Mouse (Mus musculus) intestine, embryonic 15.5 days (tissue): ENCODE results near the gene Fut4. TPM values are rescaled to one million over a fixed set of nuclear protein-coding genes. Genes with fewer than 3 reads are reported as not detected.

Source experiments
- ATAC-seq: fragments of 200-750 bp; cut with Nextera tagmentation; 2 replicates; pipeline ENCODE4 v1.8.0; 2017; ENCODE audit warnings: moderate TSS enrichment, moderate library complexity
- H3K27ac ChIP-seq: fragments of 300-500 bp; sonication (generic); 2 replicates; pipeline ENCODE4 v1.5.1; 2015; ENCODE audit warnings: mild to moderate bottlenecking, inconsistent platforms
- H3K27me3 ChIP-seq: fragments of 300-500 bp; sonication (generic); replicated peaks from 2 replicates; pipeline ENCODE4 v1.6.1; 2015; ENCODE audit warnings: inconsistent platforms
- H3K36me3 ChIP-seq: fragments of 300-500 bp; sonication (generic); 2 replicates; pipeline ENCODE4 v1.6.1; 2015; ENCODE audit warnings: inconsistent platforms
- H3K4me1 ChIP-seq: fragments of 300-500 bp; sonication (generic); replicated peaks from 2 replicates; pipeline ENCODE4 v1.6.1; 2015; ENCODE audit warnings: inconsistent platforms
- H3K4me2 ChIP-seq: fragments of 300-500 bp; sonication (generic); replicated peaks from 2 replicates; pipeline ENCODE4 v1.6.1; 2015; ENCODE audit warnings: mild to moderate bottlenecking, inconsistent platforms
- H3K4me3 ChIP-seq: fragments of 300-500 bp; sonication (generic); replicated peaks from 2 replicates; pipeline ENCODE4 v1.5.1; 2015; ENCODE audit warnings: inconsistent platforms
- H3K9ac ChIP-seq: fragments of 300-500 bp; sonication (generic); 2 replicates; pipeline ENCODE4 v1.6.1; 2015; ENCODE audit warnings: inconsistent platforms
- H3K9me3 ChIP-seq: fragments of 300-500 bp; sonication (generic); 2 replicates; pipeline ENCODE4 v1.6.1; 2016; ENCODE audit warnings: inconsistent platforms
- WGBS: fragments of 180-500 bp; shearing (Covaris S2); methylation state at CpG from one replicate; pipeline ENCODE4 v1.1.7; 2015; 5-methylcytosine and 5-hydroxymethylcytosine counted together
- polyA plus RNA-seq: library from polyadenylated mRNA; unstranded; fragments of >200 nt; fragmentation: Nextera tagmentation; extraction: Ambion mirVana; gene quantifications from 2 replicates; pipeline ENCODE4 v1.2.1, GENCODE M21; 2015

Fut4 gene
- polyA plus RNA-seq, 1 experiment from 2014 or later: 5.3 TPM

GRCm38 (mm10) chr9:14753947-14754346 is 1.8 kb upstream of the Fut4 start:
- H3K4me2 ChIP-seq: 0 out of 2 replicates have a peak overlapping the region, but pooled peaks have one; percentile 4
- H3K27ac ChIP-seq: no peak overlapping the region
- no peak overlapping the region for H3K4me3 ChIP-seq
- peaks cover 10% of the 10 kb centered on the region for H3K4me1 ChIP-seq
- no peaks in the 10 kb centered on the region for H3K27me3 ChIP-seq
- no peaks in the 10 kb centered on the region for H3K36me3 ChIP-seq
- no peaks in the 10 kb centered on the region for H3K9me3 ChIP-seq
- no peak overlapping the region for H3K9ac ChIP-seq
- ATAC-seq: peak; percentile 31; the same call in 1 of the 2 replicates

GRCm38 (mm10) chr9:14751503-14752000 is 641 bp downstream of the Fut4 start:
- H3K4me3 ChIP-seq: peak overlapping the region; percentile 59
- H3K27ac ChIP-seq: 0 out of 2 replicates have a peak overlapping the region, but pooled peaks have one; percentile 42
- WGBS: under 1% methylated on average over 50 of the region's 50 CpGs
- H3K27me3 ChIP-seq: no peaks in the 10 kb centered on the region
- peak; percentile 75 for ATAC-seq
- no peaks in the 10 kb centered on the region for H3K36me3 ChIP-seq
- peaks cover 10% of the 10 kb centered on the region for H3K4me1 ChIP-seq
- H3K9me3 ChIP-seq: no peaks in the 10 kb centered on the region
- H3K9ac ChIP-seq: peak overlapping the region; percentile 64
- H3K4me2 ChIP-seq: peak overlapping the region; percentile 98

- 62% methylated on average over 42 of the region's 42 CpGs for WGBS
- Histone ChIP-seq H3K9me3 (no peaks in the 10 kb centered on the region), H3K4me2 (peak overlapping the region; percentile 98)
Measured at GRCm38 (mm10) chr9:14750901-14751502, 1.2 kb downstream of the Fut4 start.

GRCm38 (mm10) chr9:14740151-14740924 is 11.9 kb downstream of the Fut4 start, which contains the start of gene Piwil4:
Piwil4 (minus strand) TSS chr9:14740733.
- ATAC-seq: no peak
- Histone ChIP-seq H3K27me3 (no peaks in the 10 kb centered on the region), H3K4me2 (no peak within 1 kb of the TSS), H3K36me3 (no peaks in the 10 kb centered on the region), H3K27ac (no peak within 1 kb of the TSS), H3K9ac (no peak within 1 kb of the TSS), H3K4me3 (no peak within 1 kb of the TSS), H3K4me1 (0 out of 2 replicates have a peak, but pooled peaks cover 2% of the 10 kb centered on the region), H3K9me3 (no peaks in the 10 kb centered on the region)
- WGBS: 83% methylated on average over 19 of the region's 19 CpGs

More at GRCm38 (mm10) chr9:14750901-14751502, 1.2 kb downstream of the Fut4 start:
- Histone ChIP-seq H3K9ac (peak overlapping the region; percentile 64), H3K27me3 (no peaks in the 10 kb centered on the region), H3K4me1 (peaks cover 10% of the 10 kb centered on the region), H3K36me3 (no peaks in the 10 kb centered on the region), H3K27ac (no peak overlapping the region), H3K4me3 (peak overlapping the region; percentile 59)
- ATAC-seq: peak; percentile 1; the same call in 1 of the 2 replicates

GRCm38 (mm10) chr9:14739498-14740150 is 12.6 kb downstream of the Fut4 start:
- 71% methylated on average over 4 of the region's 4 CpGs for WGBS
- no peak for ATAC-seq

GRCm38 (mm10) chr9:14730941-14731541 is 21.2 kb downstream of the Fut4 start:
- H3K27me3 ChIP-seq: no peaks in the 10 kb centered on the region
- no peaks in the 10 kb centered on the region for H3K36me3 ChIP-seq
- no peak overlapping the region for H3K27ac ChIP-seq
- WGBS: 27% methylated on average over 9 of the region's 9 CpGs
- H3K9ac ChIP-seq: no peak overlapping the region
- H3K4me2 ChIP-seq: no peak overlapping the region
- peak; percentile 76 for ATAC-seq
- no peaks in the 10 kb centered on the region for H3K4me1 ChIP-seq
- no peaks in the 10 kb centered on the region for H3K9me3 ChIP-seq
- H3K4me3 ChIP-seq: no peak overlapping the region

More at GRCm38 (mm10) chr9:14739498-14740150, 12.6 kb downstream of the Fut4 start:
- no peak overlapping the region for H3K27ac ChIP-seq
- no peak overlapping the region for H3K9ac ChIP-seq
- H3K36me3 ChIP-seq: no peaks in the 10 kb centered on the region
- H3K4me3 ChIP-seq: no peak overlapping the region
- H3K4me1 ChIP-seq: 0 out of 2 replicates have a peak, but pooled peaks cover 2% of the 10 kb centered on the region
- H3K9me3 ChIP-seq: no peaks in the 10 kb centered on the region
- no peak overlapping the region for H3K4me2 ChIP-seq
- no peaks in the 10 kb centered on the region for H3K27me3 ChIP-seq

GRCm38 (mm10) chr9:14728365-14728764 is 23.8 kb downstream of the Fut4 start:
- no peaks in the 10 kb centered on the region for H3K36me3 ChIP-seq
- no peaks in the 10 kb centered on the region for H3K9me3 ChIP-seq
- H3K4me3 ChIP-seq: no peak overlapping the region
- no peak overlapping the region for H3K9ac ChIP-seq
- no peaks in the 10 kb centered on the region for H3K27me3 ChIP-seq
- H3K4me2 ChIP-seq: no peak overlapping the region
- no peaks in the 10 kb centered on the region; the same call in 1 of the 2 replicates for H3K4me1 ChIP-seq
- ATAC-seq: no peak
- no peak overlapping the region for H3K27ac ChIP-seq
- WGBS: 63% methylated on average over 4 of the region's 4 CpGs

GRCm38 (mm10) chr9:14726629-14727028 is 25.6 kb downstream of the Fut4 start:
- 79% methylated on average over 4 of the region's 4 CpGs for WGBS
- H3K4me3 ChIP-seq: no peak overlapping the region

GRCm38 (mm10) chr9:14726005-14726404 is 26.2 kb downstream of the Fut4 start:
- 80% methylated on average over 6 of the region's 6 CpGs for WGBS
- Histone ChIP-seq H3K9ac (no peak overlapping the region), H3K9me3 (no peaks in the 10 kb centered on the region), H3K4me1 (no peaks in the 10 kb centered on the region; the same call in 1 of the 2 replicates), H3K4me3 (no peak overlapping the region), H3K27me3 (no peaks in the 10 kb centered on the region), H3K36me3 (no peaks in the 10 kb centered on the region), H3K27ac (no peak overlapping the region), H3K4me2 (no peak overlapping the region)
- ATAC-seq: no peak

More at GRCm38 (mm10) chr9:14726629-14727028, 25.6 kb downstream of the Fut4 start:
- Histone ChIP-seq H3K27ac (no peak overlapping the region), H3K27me3 (no peaks in the 10 kb centered on the region), H3K9ac (no peak overlapping the region), H3K9me3 (no peaks in the 10 kb centered on the region), H3K4me1 (no peaks in the 10 kb centered on the region; the same call in 1 of the 2 replicates), H3K4me2 (no peak overlapping the region), H3K36me3 (no peaks in the 10 kb centered on the region)
- ATAC-seq: no peak

- H3K27ac ChIP-seq: no peak overlapping the region
- no peaks in the 10 kb centered on the region for H3K27me3 ChIP-seq
- H3K9me3 ChIP-seq: no peaks in the 10 kb centered on the region
- peaks cover 2% of the 10 kb centered on the region; the same call in 1 of the 2 replicates for H3K4me1 ChIP-seq
- ATAC-seq: no peak
- 82% methylated on average over 5 of the region's 5 CpGs for WGBS
- H3K9ac ChIP-seq: no peak overlapping the region
- no peak overlapping the region for H3K4me2 ChIP-seq
- H3K4me3 ChIP-seq: no peak overlapping the region
- H3K36me3 ChIP-seq: no peaks in the 10 kb centered on the region
Measured at GRCm38 (mm10) chr9:14724755-14725420, 27.3 kb downstream of the Fut4 start.

- no peak for ATAC-seq
- H3K9ac ChIP-seq: no peak overlapping the region
- no peaks in the 10 kb centered on the region for H3K27me3 ChIP-seq
- WGBS: 82% methylated on average over 5 of the region's 5 CpGs
- H3K9me3 ChIP-seq: no peaks in the 10 kb centered on the region
- peaks cover 2% of the 10 kb centered on the region; the same call in 1 of the 2 replicates for H3K4me1 ChIP-seq
- no peak overlapping the region for H3K4me3 ChIP-seq
- no peak overlapping the region for H3K4me2 ChIP-seq
- no peaks in the 10 kb centered on the region for H3K36me3 ChIP-seq
- no peak overlapping the region for H3K27ac ChIP-seq
Measured at GRCm38 (mm10) chr9:14721610-14722009, 30.6 kb downstream of the Fut4 start.
